ENCODE assay signal across 21 mouse cellular contexts in genomic region chr7:90261902-90262599, GRCm38 (mm10). TPM values are rescaled to one million over a fixed set of nuclear protein-coding genes. Genes with fewer than 3 reads are reported as not detected.
DNase-seq lines count a peak whose midpoint lies in the region; ATAC-seq and TF ChIP-seq lines count a peak whose summit lies in the region.
"Had no signal": no experiment of that assay in that cellular context is flagged by ENCODE, and none has a peak within 500 bp of the region (broad histone marks: within the 10 kb centered on the region; RNA-seq: fewer than 3 reads in every experiment).

No protein-coding gene starts in this region.

- intact Hi-C loops in left cerebral cortex, postnatal 25 days (cut with DNase I): no loop called here

- no peaks in the 10 kb centered on the region for H3K9me3 ChIP-seq in hindbrain, embryonic 12.5 days (replicated peaks)
- H3K9me3 ChIP-seq in midbrain, embryonic 14.5 days (ENCODE audit: control insufficient read depth, low read length): no peaks in the 10 kb centered on the region
- H3K9me3 ChIP-seq: embryonic facial prominence, embryonic 10.5 days; heart, embryonic 15.5 days; liver, embryonic 13.5 days; stomach, embryonic 15.5 days had no signal

- no peak overlapping the region for H3K9ac ChIP-seq in hindbrain, embryonic 12.5 days
- H3K9ac ChIP-seq in midbrain, embryonic 14.5 days (replicated peaks; ENCODE audit: low read length): no peak overlapping the region; the same call in 1 of the 2 replicates
- H3K9ac ChIP-seq: heart, embryonic 15.5 days; liver, embryonic 13.5 days; stomach, embryonic 15.5 days had no signal

- no peaks in the 10 kb centered on the region for H3K36me3 ChIP-seq in hindbrain, embryonic 12.5 days
- H3K36me3 ChIP-seq in midbrain, embryonic 14.5 days (ENCODE audit: control insufficient read depth, insufficient read depth, low read length): no peaks in the 10 kb centered on the region
- H3K36me3 ChIP-seq: embryonic facial prominence, embryonic 10.5 days; heart, embryonic 15.5 days; liver, embryonic 13.5 days; stomach, embryonic 15.5 days had no signal

- no peaks in the 10 kb centered on the region for H3K27me3 ChIP-seq in hindbrain, embryonic 12.5 days
- no peaks in the 10 kb centered on the region for H3K27me3 ChIP-seq in midbrain, embryonic 14.5 days (ENCODE audit: control insufficient read depth, insufficient read depth, low read length)
- H3K27me3 ChIP-seq: heart, embryonic 15.5 days; liver, embryonic 13.5 days; stomach, embryonic 15.5 days had no signal

- no peak overlapping the region for H3K4me3 ChIP-seq in hindbrain, embryonic 12.5 days
- no peak overlapping the region for H3K4me3 ChIP-seq in midbrain, embryonic 14.5 days (replicated peaks; ENCODE audit: low read depth, low read length)
- H3K4me3 ChIP-seq: embryonic facial prominence, embryonic 10.5 days; heart, embryonic 15.5 days; liver, embryonic 13.5 days; stomach, embryonic 15.5 days had no signal

- TF ChIP-seq POLR2A in brain, embryonic 14.5 days (IDR thresholded peaks at IDR 0.05; ENCODE audit: borderline replicate concordance, extremely low read depth, insufficient read depth, insufficient read length, poor library complexity, severe bottlenecking): no peak

- 23% methylated on average over 7 of the region's 7 CpGs for WGBS in hindbrain, embryonic 12.5 days
- 15% methylated on average over 7 of the region's 7 CpGs for WGBS in midbrain, embryonic 14.5 days

- TF ChIP-seq CTCF in brain, embryonic 14.5 days (IDR thresholded peaks at IDR 0.05; ENCODE audit: borderline replicate concordance, extremely low read depth, insufficient read depth, insufficient read length): no peak

- peak overlapping the region; percentile 83 for H3K27ac ChIP-seq in hindbrain, embryonic 12.5 days
- peak overlapping the region; percentile 83 for H3K27ac ChIP-seq in midbrain, embryonic 14.5 days (replicated peaks; ENCODE audit: low read depth, low read length)
- H3K27ac ChIP-seq: embryonic facial prominence, embryonic 10.5 days; heart, embryonic 15.5 days; liver, embryonic 13.5 days; stomach, embryonic 15.5 days had no signal

- peak; percentile 90 for ATAC-seq in hindbrain, embryonic 12.5 days (ENCODE audit: low FRiP score)
- ATAC-seq in midbrain, embryonic 14.5 days (ENCODE audit: low FRiP score, low TSS enrichment): peak; percentile 84
- ATAC-seq: activated CD4-positive, CD25-positive, alpha-beta regulatory T cell, adult 4 months; inflammation-experienced regulatory T-cells, adult 6 months had no signal

- H3K4me1 ChIP-seq in hindbrain, embryonic 12.5 days: peaks cover 9% of the 10 kb centered on the region; the same call in 1 of the 2 replicates
- peaks cover 8% of the 10 kb centered on the region; the same call in 1 of the 2 replicates for H3K4me1 ChIP-seq in midbrain, embryonic 14.5 days (ENCODE audit: control insufficient read depth, insufficient read depth, low read length)

- DNase-seq in ES-CJ7 (ENCODE audit: low read depth, low spot score): peak; percentile 48
- DNase-seq in brain, embryonic 14.5 days (ENCODE audit: low read depth): peak; percentile 85
- DNase-seq in midbrain, embryonic 14.5 days: peak; percentile 72
- no peak for DNase-seq in adrenal gland, postnatal 10 days
- no peak for DNase-seq in left cerebral cortex, postnatal 25 days (ENCODE audit: low spot score in 2 of 2)
- DNase-seq in right cerebral cortex, postnatal 4 days: no peak
- DNase-seq in urinary bladder, postnatal 4 days (ENCODE audit: low spot score in 2 of 2): no peak
- DNase-seq: cerebellum, adult 2 months; gastrocnemius, postnatal 14 days; layer of hippocampus, adult 9-11 months; liver, embryonic 13.5 days; lung, postnatal 14 days; thymus, postnatal 14 days had no signal

- H3K4me2 ChIP-seq in hindbrain, embryonic 12.5 days (replicated peaks): peak overlapping the region; percentile 39
- H3K4me2 ChIP-seq in midbrain, embryonic 14.5 days (ENCODE audit: low read length): peak overlapping the region; percentile 37
- H3K4me2 ChIP-seq: heart, embryonic 15.5 days; liver, embryonic 13.5 days; stomach, embryonic 15.5 days had no signal

RNA-seq across cellular contexts. Expression of gene Ccdc83, which starts 3.5 kb away (rescaled TPM):
- not detected in 2 replicates for polyA plus RNA-seq in brain, embryonic 14.5 days (2012; rRNA removed)
- polyA plus RNA-seq in hindbrain, embryonic 12.5 days (2016; fragmentation: Nextera tagmentation; extraction: Ambion mirVana): not detected in 2 replicates
- not detected in 2 replicates for polyA plus RNA-seq in midbrain, embryonic 14.5 days (2014; fragmentation: Nextera tagmentation; extraction: Ambion mirVana)
- total RNA-seq in adrenal gland, postnatal 10 days (2021): not detected
- not detected for total RNA-seq in left cerebral cortex, postnatal 25 days (2021)
- total RNA-seq: left cerebral cortex, postnatal 36 days had no signal
- polyA plus RNA-seq: cerebellum, adult 2 months; embryonic facial prominence, embryonic 10.5 days; heart, embryonic 15.5 days; kidney, embryonic 16.5 days; liver, embryonic 13.5 days; stomach, embryonic 15.5 days had no signal

RNA-seq across cellular contexts. Expression of gene Sytl2, which starts 40.0 kb away (rescaled TPM):
- polyA plus RNA-seq in brain, embryonic 14.5 days (2012; rRNA removed): 4.0 and 5.9 TPM in 2 replicates
- 5.6 and 6.7 TPM in 2 replicates for polyA plus RNA-seq in hindbrain, embryonic 12.5 days (2016; fragmentation: Nextera tagmentation; extraction: Ambion mirVana)
- polyA plus RNA-seq in midbrain, embryonic 14.5 days (2014; fragmentation: Nextera tagmentation; extraction: Ambion mirVana): 6.4 and 7.1 TPM in 2 replicates
- 10 to 100 TPM in 1 of 2 experiments, 1 to 10 TPM in 1; 7.3 to 13.7 TPM for total RNA-seq in adrenal gland, postnatal 10 days (2021)
- total RNA-seq in left cerebral cortex, postnatal 25 days (2021): 10 to 100 TPM; 76.5 to 79.4 TPM

Comparison
In these comparisons a context has a peak if more than half of its experiments do, and no peak if none do; other contexts are left out.
1. DNase-seq: peak in ES-CJ7 (single experiment), brain, embryonic 14.5 days (single experiment) and midbrain, embryonic 14.5 days (single experiment); none in adrenal gland, postnatal 10 days (single experiment), left cerebral cortex, postnatal 25 days (0 of 2), right cerebral cortex, postnatal 4 days (single experiment) and urinary bladder, postnatal 4 days (0 of 2).